Mouse (Mus musculus) erythroblast, adult 5-6 weeks (primary cell): ENCODE measurements around the gene Sun1. TPM values are rescaled to one million over a fixed set of nuclear protein-coding genes. Genes with fewer than 3 reads are reported as not detected.

Experiments used
- ATAC-seq: replicated peaks from 2 replicates; pipeline ENCODE4 v1.8.0; 2016; ENCODE audit warnings: moderate number of reproducible peaks, mild to moderate bottlenecking, moderate TSS enrichment, inconsistent platforms; ENCODE audit not compliant: poor library complexity, low FRiP score, severe bottlenecking
- total RNA-seq, 2 experiments: library from RNA; stranded (forward) in 1 of 2; stranded (reverse) in 1 of 2; fragments of 150-400 nt in 1 of 2; fragments of 200-764, 138-1000 nt in 1 of 2; gene quantifications; 2 replicates each; pipeline versions ENCODE4 v1.2.3 to v1.2.4; 2015 to 2017; ENCODE audit warnings: low replicate concordance in 2 of 2

Sun1 gene
- total RNA-seq (2015; ENCODE audit: low replicate concordance) (13.0 and 18.6 TPM in 2 replicates), total RNA-seq (2017; ENCODE audit: low replicate concordance) (22.7 and 41.7 TPM in 2 replicates)

- ATAC-seq = peak; percentile 81
Observed at GRCm38 (mm10) chr5:139199995-139200769, at the start of gene Sun1. Gene Sun1 (plus strand): TSS chr5:139200637.

- no peak for ATAC-seq
Observed at GRCm38 (mm10) chr5:139160899-139161298, 39.5 kb upstream of the Sun1 start.

DNA sequence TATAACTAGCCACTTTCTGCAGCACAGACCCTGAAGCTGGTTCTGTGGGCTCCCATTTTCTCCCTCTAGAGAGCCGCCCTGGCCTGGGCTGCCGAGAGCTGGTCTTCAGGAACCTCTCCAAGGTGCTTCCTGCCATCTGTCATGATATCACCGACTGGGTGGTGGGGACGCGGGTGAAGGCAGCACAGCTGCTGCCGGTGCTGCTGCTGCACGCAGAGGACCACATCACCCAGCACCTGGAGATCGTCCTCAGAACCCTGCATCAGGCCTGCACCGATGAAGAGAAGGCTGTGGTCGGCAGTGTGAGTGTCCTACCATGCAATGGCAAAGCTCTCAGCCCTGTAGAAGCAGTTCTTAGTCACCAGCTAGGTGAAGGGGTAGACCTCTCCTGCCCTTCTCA, 38.8 kb upstream of the Sun1 start:
- ATAC-seq = no peak

DNA sequence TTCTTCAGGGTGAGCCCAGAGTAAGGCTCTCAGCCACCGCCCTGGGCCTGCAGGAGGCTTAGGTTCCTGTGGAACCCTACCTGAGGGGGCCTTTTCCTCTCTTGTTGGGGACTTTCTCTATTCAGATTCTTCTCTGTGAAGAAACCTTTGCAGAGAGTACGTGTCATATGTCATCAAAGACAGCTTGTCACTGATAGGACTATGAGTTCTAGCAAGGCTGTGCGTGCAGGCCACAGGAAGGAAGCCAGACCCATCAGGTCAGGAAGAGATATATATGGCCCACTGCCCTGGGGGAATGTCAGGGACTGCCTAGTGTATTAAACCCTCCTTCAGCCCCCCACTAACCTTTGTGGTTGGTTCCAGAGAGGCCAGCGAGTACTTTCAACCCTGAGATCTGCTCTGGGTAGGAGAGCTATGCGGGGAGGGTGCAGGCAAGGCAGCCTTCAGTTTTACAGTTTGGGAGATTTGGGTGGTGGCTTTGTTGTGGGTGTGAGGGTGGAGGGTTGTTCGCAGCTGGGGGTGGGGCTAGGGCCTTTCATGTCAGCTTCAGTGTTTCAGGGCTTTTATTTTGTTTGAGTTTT, 33.6 kb upstream of the Sun1 start:
- ATAC-seq = no peak

DNA sequence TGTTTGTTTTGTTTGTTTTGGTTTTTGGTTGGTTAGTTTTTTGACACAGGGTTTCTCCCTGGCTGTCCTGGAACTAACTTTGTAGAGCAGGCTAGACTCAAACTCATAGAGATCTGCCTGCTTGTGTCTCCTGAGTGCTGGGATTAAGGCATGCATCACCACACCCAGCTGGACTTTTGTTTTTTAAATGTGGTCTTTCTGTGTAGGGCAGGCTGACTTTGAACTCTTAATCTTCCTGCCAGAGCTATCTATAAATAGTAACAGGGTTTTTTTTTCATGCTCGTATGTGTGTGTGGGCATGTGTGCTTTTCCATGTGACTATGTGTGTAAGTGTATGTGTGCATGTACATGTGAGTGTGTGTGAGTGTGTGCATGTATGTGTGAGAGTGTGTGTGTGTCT, 32.9 kb upstream of the Sun1 start:
- ATAC-seq = no peak

- no peak for ATAC-seq
Observed at GRCm38 (mm10) chr5:139171929-139172328, 28.5 kb upstream of the Sun1 start.

DNA sequence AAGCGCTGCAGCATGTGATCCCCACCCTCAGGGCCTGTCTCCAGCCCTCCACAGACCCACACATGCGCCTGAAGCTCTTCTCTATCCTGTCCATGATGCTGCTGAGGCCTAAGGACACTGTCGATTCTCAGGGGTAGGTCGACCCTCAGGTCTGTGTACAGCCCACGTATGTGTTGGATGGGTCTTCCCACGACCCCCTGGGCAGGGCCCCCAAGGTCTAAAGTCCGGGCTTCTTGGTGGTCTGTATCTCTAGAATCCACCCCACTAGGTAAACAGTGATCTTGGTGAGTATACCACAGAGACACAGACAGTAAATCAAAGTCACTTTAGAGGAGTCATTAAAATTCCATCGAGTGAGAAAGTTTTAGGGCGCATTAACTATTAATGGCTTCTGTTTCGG, 26.3 kb upstream of the Sun1 start:
- ATAC-seq = no peak

GRCm38 (mm10) chr5:139174556-139175547, 25.6 kb upstream of the Sun1 start:
- no peak for ATAC-seq

DNA sequence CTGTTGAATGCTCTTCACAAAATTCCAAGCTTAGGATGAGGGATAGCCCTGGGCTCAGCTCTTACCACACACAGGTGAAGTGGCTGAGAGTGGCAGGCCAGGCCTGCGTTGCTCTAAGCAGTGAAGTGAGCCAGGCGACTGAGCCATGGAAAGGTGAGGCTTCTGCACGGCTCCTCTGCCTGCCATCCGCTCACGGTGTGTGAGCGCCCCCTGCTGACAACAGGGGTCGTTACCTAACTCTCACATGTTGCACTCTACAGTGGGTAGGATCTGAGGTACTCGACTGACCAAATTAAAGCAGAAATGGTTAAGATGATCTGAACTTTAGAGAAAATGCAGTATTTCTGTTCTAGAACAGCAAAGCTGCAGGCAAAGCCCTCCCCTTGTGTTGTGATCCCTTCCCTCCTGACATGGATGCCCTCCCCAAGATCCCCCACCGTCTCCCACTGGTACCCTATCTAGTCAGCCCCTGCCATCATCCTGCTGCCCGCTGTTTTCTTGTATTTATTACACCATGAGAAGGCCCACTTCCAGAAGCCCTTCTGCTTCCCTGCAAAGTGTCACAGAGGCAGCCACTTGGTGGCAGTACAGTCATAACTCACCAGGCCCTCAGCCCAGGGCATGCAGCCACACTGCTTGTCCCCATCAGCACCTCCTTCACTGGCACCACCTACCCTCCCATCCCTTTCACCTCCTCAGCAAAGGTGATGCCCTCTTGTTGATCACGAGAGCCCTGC, 21.4 kb upstream of the Sun1 start:
- peak; percentile 88 for ATAC-seq

DNA sequence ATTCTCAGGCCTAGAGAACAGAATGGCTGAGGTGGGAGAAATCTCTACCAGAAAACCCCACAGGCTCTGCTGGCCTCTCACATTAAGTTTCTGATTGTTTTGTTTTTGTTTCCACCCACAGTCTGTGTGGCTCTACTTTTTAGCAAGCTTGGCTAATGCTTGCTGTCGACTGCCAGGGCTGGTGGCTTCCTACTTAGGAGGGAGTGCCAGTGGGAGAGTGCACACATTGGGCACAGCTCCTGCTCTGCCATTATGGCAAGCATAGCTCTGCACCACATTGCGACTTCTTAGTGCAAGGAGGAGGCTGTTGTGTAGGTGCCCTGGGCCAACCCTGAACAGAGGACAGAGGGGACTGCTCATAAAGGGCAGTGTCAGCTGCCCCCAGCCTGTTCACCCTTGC, 17.3 kb upstream of the Sun1 start:
- ATAC-seq = no peak

DNA sequence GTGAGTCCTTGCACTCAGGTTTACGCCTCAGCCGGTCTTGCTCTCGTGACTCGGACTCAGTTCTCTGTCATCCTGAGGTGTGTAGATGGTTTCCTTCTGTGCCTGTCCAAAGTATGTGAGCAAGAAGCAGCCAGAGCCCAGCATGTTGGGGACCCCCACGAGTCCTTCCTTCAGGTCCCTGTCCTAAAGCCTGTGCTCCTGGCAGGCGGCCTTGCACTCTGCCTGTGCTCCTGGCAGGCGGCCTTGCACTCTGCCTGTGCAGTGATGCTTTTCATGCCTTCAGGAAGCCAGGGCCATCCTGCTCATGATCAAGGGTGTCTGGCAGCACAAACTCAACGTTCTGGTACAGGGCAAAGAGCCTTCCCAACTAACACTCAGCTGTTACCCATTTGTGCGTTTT, 16.8 kb upstream of the Sun1 start:
- ATAC-seq = no peak

GRCm38 (mm10) chr5:139184897-139185296, 15.5 kb upstream of the Sun1 start:
- ATAC-seq = no peak

GRCm38 (mm10) chr5:139189726-139190125, 10.7 kb upstream of the Sun1 start:
- ATAC-seq = no peak

DNA sequence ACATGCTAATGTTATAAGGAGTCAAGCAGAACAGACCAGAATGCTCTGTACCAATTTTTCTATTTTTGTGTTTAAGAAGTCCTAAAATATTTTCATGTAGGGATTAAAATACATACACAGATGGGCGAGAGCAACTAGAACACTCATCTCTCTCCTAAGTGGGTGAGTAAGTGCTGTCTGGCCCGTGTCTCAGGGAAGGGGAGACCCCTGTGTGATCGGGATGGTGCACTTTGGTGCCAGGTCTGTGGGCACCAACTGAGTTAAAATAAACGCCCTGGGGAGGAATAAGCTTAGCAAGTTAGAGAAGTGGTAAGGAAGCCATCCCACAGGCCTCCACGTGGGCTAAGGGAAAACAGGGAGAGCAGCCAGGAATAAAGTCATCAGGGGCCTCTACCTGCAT, 9.5 kb upstream of the Sun1 start:
- no peak for ATAC-seq

DNA sequence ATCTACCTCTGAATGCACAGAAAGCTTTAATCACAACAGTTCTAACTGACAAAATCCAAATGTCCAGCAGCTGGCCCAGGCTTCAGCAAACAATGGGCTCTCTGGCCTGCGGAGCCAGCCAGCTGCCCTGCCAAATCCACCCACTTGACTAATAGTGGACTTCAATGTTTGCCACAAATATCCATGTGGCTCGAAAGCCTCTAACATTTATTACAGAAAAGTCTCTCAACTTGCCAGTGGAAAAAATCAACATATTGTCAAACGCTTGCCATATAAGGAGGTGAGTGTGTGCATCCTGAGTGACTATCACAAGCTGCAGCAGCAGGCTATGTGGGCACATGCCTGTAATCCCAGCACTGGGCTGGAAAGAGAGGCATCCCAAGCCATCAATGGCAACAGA, 1.7 kb upstream of the Sun1 start:
- no peak for ATAC-seq

DNA sequence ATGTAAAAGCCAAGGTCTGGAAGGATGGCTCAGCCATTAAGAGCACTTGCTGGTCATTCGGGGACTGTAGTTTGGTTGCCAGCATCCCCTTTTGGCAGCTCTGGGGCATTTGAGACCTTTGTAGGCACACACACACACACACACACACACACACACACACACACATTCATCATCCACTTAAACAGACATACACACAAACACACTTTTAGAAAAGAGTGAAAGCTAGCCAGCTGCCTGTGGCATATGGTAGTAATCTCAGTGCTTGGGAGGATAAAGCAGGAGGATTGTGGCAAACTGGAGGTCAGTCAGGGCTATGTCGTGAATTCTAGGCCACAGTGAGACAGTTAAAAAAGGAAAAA, 822 bp upstream of the Sun1 start:
- ATAC-seq = no peak

DNA sequence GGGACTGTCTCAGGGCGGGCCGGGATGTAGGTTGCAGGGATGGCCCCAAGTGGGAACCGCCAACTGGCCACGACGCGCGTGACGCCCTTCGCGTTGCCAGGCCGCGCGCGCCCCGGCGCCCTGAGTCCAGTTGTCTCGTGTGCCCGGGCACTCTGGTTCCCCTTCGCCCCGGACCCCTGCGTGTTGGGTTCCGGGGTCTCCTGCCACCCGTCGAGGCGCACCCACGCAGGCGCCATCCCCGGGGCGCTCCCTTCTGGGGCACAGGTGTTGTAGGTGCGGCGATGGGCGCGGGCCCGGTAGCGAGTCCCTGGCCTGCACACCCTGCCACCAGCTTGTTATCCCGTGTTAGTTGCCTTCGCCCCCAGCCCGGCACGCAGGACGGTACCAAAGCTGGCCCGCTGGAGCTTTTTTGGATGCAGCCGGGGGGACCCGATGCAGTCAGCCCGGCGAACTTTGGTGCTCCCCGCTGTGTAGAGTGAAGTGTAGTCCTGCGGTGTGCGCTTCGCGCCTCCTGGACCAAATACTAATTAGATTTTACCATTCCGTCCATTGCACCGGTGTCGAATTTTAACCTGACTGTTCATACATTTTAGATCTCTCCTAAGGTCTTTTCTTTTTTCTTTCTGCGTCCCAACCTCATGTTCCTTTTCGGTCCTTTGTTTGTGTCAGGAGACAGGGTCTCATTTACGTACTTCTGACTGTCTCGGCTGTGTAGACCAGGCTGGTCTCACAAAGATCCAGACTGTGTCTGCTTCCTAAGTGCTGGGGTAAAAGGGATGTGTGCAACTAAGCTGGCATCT, 533 bp downstream of the Sun1 start:
- ATAC-seq = no peak

DNA sequence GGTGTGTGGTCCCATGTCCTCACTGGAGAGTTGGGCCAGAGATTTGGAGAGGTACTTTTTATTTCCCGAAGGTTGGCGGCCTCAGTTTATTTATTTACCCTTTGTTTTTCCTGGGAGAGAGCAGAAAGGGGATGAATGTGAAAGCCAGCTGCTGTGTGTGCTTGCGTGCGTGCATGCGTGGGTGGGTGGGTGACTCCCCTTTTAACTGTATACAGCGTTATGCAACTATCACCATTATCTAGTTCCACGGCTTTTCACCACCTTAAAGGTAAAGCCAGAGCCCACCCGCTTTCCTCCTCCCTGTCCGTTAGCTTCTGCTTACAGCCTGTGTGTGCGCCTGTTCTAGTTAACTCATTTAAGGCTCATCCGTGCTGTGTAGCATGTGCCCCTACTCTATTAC, 1.7 kb downstream of the Sun1 start:
- no peak for ATAC-seq

- no peak for ATAC-seq
Observed at GRCm38 (mm10) chr5:139203312-139203711, 2.9 kb downstream of the Sun1 start.
